14 mouse cellular contexts compared by ENCODE assay signal in genomic region chr12:113826377-113826776, GRCm38 (mm10).
DNase-seq lines count a peak whose midpoint lies in the region; TF ChIP-seq lines count a peak whose summit lies in the region.
"Had no signal": no experiment of that assay in that cellular context is flagged by ENCODE, and none has a peak within 500 bp of the region (broad histone marks: within the 10 kb centered on the region; RNA-seq: fewer than 3 reads in every experiment).

No protein-coding gene starts in this region.

- H3K9ac ChIP-seq in ES-Bruce4 (ENCODE audit: low read depth, poor library complexity, severe bottlenecking) = no peak overlapping the region
- H3K9ac ChIP-seq: heart, embryonic 13.5 days had no signal

- no peak overlapping the region for H3K4me3 ChIP-seq in ES-Bruce4 (ENCODE audit: low read depth, low read length)
- no peak overlapping the region for H3K4me3 ChIP-seq in forebrain, embryonic 10.5 days
- H3K4me3 ChIP-seq: heart, embryonic 13.5 days; midbrain, embryonic 10.5 days had no signal

- TF ChIP-seq CTCF in ES-Bruce4 (IDR thresholded peaks at IDR 0.05; ENCODE audit: low read depth, low read length) = peak; percentile 29

- no peak overlapping the region for H3K27ac ChIP-seq in ES-Bruce4 (ENCODE audit: insufficient read depth, low read length)
- no peak overlapping the region for H3K27ac ChIP-seq in forebrain, embryonic 10.5 days
- H3K27ac ChIP-seq: heart, embryonic 13.5 days; hindbrain, postnatal 0 days; midbrain, embryonic 10.5 days had no signal

- no peaks in the 10 kb centered on the region for H3K9me3 ChIP-seq in ES-Bruce4 (replicated peaks; ENCODE audit: control insufficient read depth, insufficient read depth, low read length, poor library complexity, severe bottlenecking)
- H3K9me3 ChIP-seq in forebrain, embryonic 10.5 days = peaks cover 51% of the 10 kb centered on the region

- DNase-seq in kidney, postnatal 10 days = peak; percentile 5
- DNase-seq in kidney, postnatal 14 days = no peak
- peak; percentile 4 for DNase-seq in c-Kit-negative CD71-positive TER-119-positive erythroid progenitor cells, embryonic 14.5 days (ENCODE audit: low read depth, low spot score)
- DNase-seq in splenic B cell, adult 2 months (ENCODE audit: low read depth, low spot score) = peak; percentile 37
- DNase-seq in yolk sac, embryonic 10.5 days (ENCODE audit: low spot score) = no peak
- no peak for DNase-seq in heart, adult 8-10 months (ENCODE audit: low spot score)
- DNase-seq in forebrain, embryonic 10.5 days (ENCODE audit: extremely low spot score, low spot score) = no peak
- DNase-seq: cerebellum, adult 9-11 months; lung, adult 18-20 months; retina, postnatal 1 day had no signal

- WGBS in forebrain, embryonic 10.5 days = 66% methylated on average over 5 of the region's 5 CpGs

- TF ChIP-seq POLR2A in ES-Bruce4 (IDR thresholded peaks at IDR 0.05; ENCODE audit: insufficient read depth, low read length) = no peak

- H3K36me3 ChIP-seq in ES-Bruce4 (ENCODE audit: control insufficient read depth, insufficient read depth, low read length, poor library complexity, severe bottlenecking) = no peaks in the 10 kb centered on the region
- H3K36me3 ChIP-seq in splenic B cell, adult 2 months (ENCODE audit: control insufficient read depth, insufficient read depth, low read length, poor library complexity, severe bottlenecking) = no peaks in the 10 kb centered on the region
- H3K36me3 ChIP-seq in forebrain, embryonic 10.5 days (replicated peaks) = no peaks in the 10 kb centered on the region
- H3K36me3 ChIP-seq: heart, embryonic 13.5 days; midbrain, embryonic 10.5 days had no signal

- H3K27me3 ChIP-seq in ES-Bruce4 (ENCODE audit: control insufficient read depth, insufficient read depth, low read length, poor library complexity, severe bottlenecking) = no peaks in the 10 kb centered on the region
- no peaks in the 10 kb centered on the region for H3K27me3 ChIP-seq in splenic B cell, adult 2 months (ENCODE audit: control insufficient read depth, insufficient read depth, low read length, poor library complexity, severe bottlenecking)
- H3K27me3 ChIP-seq in forebrain, embryonic 10.5 days (ENCODE audit: poor library complexity, severe bottlenecking) = no peaks in the 10 kb centered on the region
- H3K27me3 ChIP-seq: heart, embryonic 13.5 days had no signal

- no peak for TF ChIP-seq EP300 in ES-Bruce4 (IDR thresholded peaks at IDR 0.05; ENCODE audit: insufficient read depth, low read depth, low read length)

- H3K4me1 ChIP-seq in ES-Bruce4 (ENCODE audit: control insufficient read depth, insufficient read depth, low read length) = no peaks in the 10 kb centered on the region
- no peaks in the 10 kb centered on the region for H3K4me1 ChIP-seq in forebrain, embryonic 10.5 days
- H3K4me1 ChIP-seq: heart, embryonic 13.5 days; midbrain, embryonic 10.5 days had no signal

Comparison
In these comparisons a context has a peak if more than half of its experiments do, and no peak if none do; other contexts are left out.
1. DNase-seq: peak in kidney, postnatal 10 days (single experiment), c-Kit-negative CD71-positive TER-119-positive erythroid progenitor cells, embryonic 14.5 days (single experiment) and splenic B cell, adult 2 months (single experiment); none in kidney, postnatal 14 days (single experiment), yolk sac, embryonic 10.5 days (single experiment), heart, adult 8-10 months (single experiment) and forebrain, embryonic 10.5 days (single experiment).